Mouse (Mus musculus) heart, postnatal 0 days (tissue): ENCODE results near the gene Dclk3.

Source experiments
- CTCF ChIP-seq: IDR thresholded peaks from 2 replicates; pipeline ENCODE4 v1.5.1; 2016; ENCODE audit warnings: antibody characterized with exemption, control low read depth, low read depth
- EP300 ChIP-seq: IDR thresholded peaks from 2 replicates; pipeline ENCODE4 v1.6.1; 2016; ENCODE audit warnings: antibody characterized with exemption, low read depth

- TF ChIP-seq CTCF: no peak
- TF ChIP-seq EP300: no peak
These were observed 54.6 kb downstream of the Dclk3 start for GRCm38 (mm10) chr9:111493490-111493889.
